Mouse (Mus musculus) spleen, adult 2 months (tissue): ENCODE results near the gene Mrpl14.

Source experiments
- CTCF ChIP-seq: fragments of 200-500 bp; IDR thresholded peaks from 2 replicates; pipeline ENCODE4 v1.5.1; 2011; ENCODE audit warnings: mild to moderate bottlenecking, inconsistent platforms; ENCODE audit not compliant: insufficient read depth, insufficient read length, insufficient replicate concordance; ENCODE audit errors: extremely low read depth
- POLR2A ChIP-seq: fragments of 200-500 bp; IDR thresholded peaks from 2 replicates; pipeline ENCODE4 v1.6.1; 2011; ENCODE audit warnings: low read depth, low read length, inconsistent platforms

- TF ChIP-seq POLR2A (no peak), CTCF (no peak)
Measured at GRCm38 (mm10) chr17:45707376-45707775, 21.3 kb downstream of the Mrpl14 start.
